Comparison of ENCODE assay signal across 7 mouse cellular contexts in the genomic region with DNA sequence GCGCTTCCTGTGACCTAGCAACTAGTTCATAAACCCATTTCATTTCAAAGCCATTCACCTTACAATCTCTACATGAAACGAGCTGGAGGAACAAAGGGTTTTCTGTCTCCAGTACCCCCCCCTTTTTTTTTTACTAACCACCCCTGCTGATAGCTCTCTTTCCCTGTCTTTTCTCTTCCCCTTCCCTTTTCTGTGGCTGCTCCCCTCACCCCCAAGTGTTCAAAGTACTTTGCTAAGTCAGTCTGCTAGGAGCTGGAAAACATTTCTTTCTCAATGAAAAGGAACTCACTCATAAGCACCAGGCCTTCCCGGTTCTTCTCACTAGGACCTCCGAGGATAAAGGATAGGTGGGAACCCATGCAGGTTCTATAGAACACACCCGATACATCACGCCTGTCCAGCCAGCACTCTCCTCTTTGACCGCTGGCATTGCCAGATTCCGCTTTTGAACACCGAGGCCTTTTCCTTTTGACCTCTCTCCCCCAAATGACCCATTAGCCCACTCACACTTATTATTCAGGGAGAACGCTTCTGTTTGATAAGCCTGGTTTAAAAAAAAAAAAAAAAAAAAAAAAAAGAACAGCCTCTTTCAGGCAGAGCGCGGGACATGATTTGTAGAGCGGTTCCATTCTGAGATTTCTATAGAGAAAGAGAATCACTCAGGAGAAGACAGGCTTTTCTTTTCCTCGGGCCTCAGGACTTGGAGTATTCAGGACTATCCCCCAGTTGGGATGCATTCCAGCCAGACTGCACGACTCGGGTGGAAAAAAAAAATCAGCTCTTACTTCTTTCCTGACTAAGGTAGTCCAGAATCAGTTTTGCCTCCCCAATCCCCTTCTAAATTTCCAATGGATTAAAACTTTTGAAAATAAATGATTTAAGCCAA.
DNase-seq lines count a peak whose midpoint lies in the region; ATAC-seq and TF ChIP-seq lines count a peak whose summit lies in the region.

No protein-coding gene starts in this region.

- WGBS in lung, embryonic 14.5 days, result 5% methylated on average over 16 of the region's 16 CpGs
- under 1% methylated on average over 16 of the region's 16 CpGs for WGBS in embryonic facial prominence, embryonic 11.5 days
- WGBS in limb, embryonic 10.5 days, result 2% methylated on average over 16 of the region's 16 CpGs
- under 1% methylated on average over 16 of the region's 16 CpGs for WGBS in neural tube, embryonic 12.5 days

- no peaks in the 10 kb centered on the region for H3K9me3 ChIP-seq in lung, embryonic 14.5 days (ENCODE audit: low read depth, low read length)
- H3K9me3 ChIP-seq in embryonic facial prominence, embryonic 11.5 days (replicated peaks; ENCODE audit: control insufficient read depth, low read length), result no peaks in the 10 kb centered on the region
- no peaks in the 10 kb centered on the region for H3K9me3 ChIP-seq in limb, embryonic 10.5 days (replicated peaks)
- H3K9me3 ChIP-seq in neural tube, embryonic 12.5 days, result no peaks in the 10 kb centered on the region

- 0 out of 2 replicates have a peak, but pooled peaks cover 7% of the 10 kb centered on the region for H3K36me3 ChIP-seq in lung, embryonic 14.5 days (ENCODE audit: insufficient read depth)
- no peaks in the 10 kb centered on the region for H3K36me3 ChIP-seq in embryonic facial prominence, embryonic 11.5 days (replicated peaks; ENCODE audit: control insufficient read depth, insufficient read depth, low read depth, low read length)
- no peaks in the 10 kb centered on the region for H3K36me3 ChIP-seq in limb, embryonic 10.5 days
- H3K36me3 ChIP-seq in neural tube, embryonic 12.5 days, result no peaks in the 10 kb centered on the region

- peak overlapping the region; percentile 78 for H3K4me2 ChIP-seq in lung, embryonic 14.5 days
- peak overlapping the region; percentile 48 for H3K4me2 ChIP-seq in embryonic facial prominence, embryonic 11.5 days (ENCODE audit: low read depth, low read length)
- peak overlapping the region; percentile 76 for H3K4me2 ChIP-seq in neural tube, embryonic 12.5 days (replicated peaks)

- no peak for TF ChIP-seq CTCF in lung, embryonic 14.5 days (IDR thresholded peaks at IDR 0.05; ENCODE audit: low read depth)

- H3K27me3 ChIP-seq in lung, embryonic 14.5 days (ENCODE audit: insufficient read depth, low read length), result no peaks in the 10 kb centered on the region
- H3K27me3 ChIP-seq in embryonic facial prominence, embryonic 11.5 days (ENCODE audit: control insufficient read depth, insufficient read depth, low read length), result no peaks in the 10 kb centered on the region
- H3K27me3 ChIP-seq in limb, embryonic 10.5 days (ENCODE audit: low read depth, poor library complexity, severe bottlenecking), result no peaks in the 10 kb centered on the region; the same call in 1 of the 2 replicates
- H3K27me3 ChIP-seq in neural tube, embryonic 12.5 days (replicated peaks), result no peaks in the 10 kb centered on the region

- H3K27ac ChIP-seq in lung, embryonic 14.5 days (ENCODE audit: low read depth), result peak overlapping the region; percentile 95
- H3K27ac ChIP-seq in embryonic facial prominence, embryonic 11.5 days (replicated peaks; ENCODE audit: low read depth, low read length), result peak overlapping the region; percentile 29; the same call in 1 of the 2 replicates
- H3K27ac ChIP-seq in limb, embryonic 10.5 days, result peak overlapping the region; percentile 86
- peak overlapping the region; percentile 62; the same call in 1 of the 2 replicates for H3K27ac ChIP-seq in neural tube, embryonic 12.5 days

- 0 out of 2 replicates have a peak, but pooled peaks have one; percentile 9 for ATAC-seq in lung, embryonic 14.5 days (ENCODE audit: insufficient read depth)
- ATAC-seq in embryonic facial prominence, embryonic 11.5 days (replicated peaks; ENCODE audit: insufficient number of reproducible peaks, low FRiP score, low TSS enrichment, low read depth), result no peak
- peak; percentile 38 for ATAC-seq in neural tube, embryonic 12.5 days (ENCODE audit: low FRiP score, low read depth)

- peak overlapping the region; percentile 60 for H3K4me3 ChIP-seq in lung, embryonic 14.5 days (ENCODE audit: low read depth, low read length)
- peak overlapping the region; percentile 46 for H3K4me3 ChIP-seq in embryonic facial prominence, embryonic 11.5 days (ENCODE audit: low read depth, low read length)
- H3K4me3 ChIP-seq in limb, embryonic 10.5 days, result peak overlapping the region; percentile 65
- peak overlapping the region; percentile 59 for H3K4me3 ChIP-seq in neural tube, embryonic 12.5 days

- H3K9ac ChIP-seq in lung, embryonic 14.5 days, result peak overlapping the region; percentile 55
- peak overlapping the region; percentile 50 for H3K9ac ChIP-seq in embryonic facial prominence, embryonic 11.5 days (replicated peaks; ENCODE audit: low read length)
- peak overlapping the region; percentile 35; the same call in 1 of the 2 replicates for H3K9ac ChIP-seq in neural tube, embryonic 12.5 days

- peaks cover 21% of the 10 kb centered on the region for H3K4me1 ChIP-seq in lung, embryonic 14.5 days (ENCODE audit: insufficient read depth)
- H3K4me1 ChIP-seq in embryonic facial prominence, embryonic 11.5 days (ENCODE audit: control insufficient read depth, insufficient read depth, low read length), result no peaks in the 10 kb centered on the region
- peaks cover 42% of the 10 kb centered on the region for H3K4me1 ChIP-seq in limb, embryonic 10.5 days
- H3K4me1 ChIP-seq in neural tube, embryonic 12.5 days, result peaks cover 46% of the 10 kb centered on the region

- DNase-seq in lung, embryonic 14.5 days, result peak; percentile 48
- no peak for DNase-seq in lung, postnatal 14 days
- peak; percentile 22 for DNase-seq in embryonic facial prominence, embryonic 11.5 days (ENCODE audit: low spot score)
- peak; percentile 56 for DNase-seq in limb, embryonic 10.5 days (ENCODE audit: low spot score)
- DNase-seq in thymus, postnatal 0 days (ENCODE audit: low spot score), result no peak
- no peak for DNase-seq in lung, postnatal 10 days

Comparison
In these comparisons a context has a peak if more than half of its experiments do, and no peak if none do; other contexts are left out.
1. DNase-seq: peak in lung, embryonic 14.5 days (single experiment), embryonic facial prominence, embryonic 11.5 days (single experiment) and limb, embryonic 10.5 days (single experiment); none in lung, postnatal 14 days (single experiment), thymus, postnatal 0 days (single experiment) and lung, postnatal 10 days (single experiment).
2. H3K27ac ChIP-seq: peak in every context shown above with its lines; median percentile 95 in lung, embryonic 14.5 days; 86 in limb, embryonic 10.5 days; 62 in neural tube, embryonic 12.5 days; 29 in embryonic facial prominence, embryonic 11.5 days.
3. Peak in every context shown above with its lines, with median percentiles within 50 percentile points of each other: H3K4me2 ChIP-seq, H3K4me3 ChIP-seq and H3K9ac ChIP-seq.